Mouse (Mus musculus) left cerebral cortex, postnatal 4 days (tissue): ENCODE measurements around the gene Metap2. TPM values are rescaled to one million over a fixed set of nuclear protein-coding genes. Genes with fewer than 3 reads are reported as not detected.
"Not testable (repeated sequence)": the region's sequence is repeated elsewhere in the genome, so short reads cannot be mapped to it uniquely, and the experiment has no call there.

Experiments used
- DNase-seq: peaks from one replicate; pipeline ENCODE4 v3.0.0-alpha.2; 2022
- intact Hi-C: fragments of 180-260 bp; cut with DNase I; formaldehyde crosslinking; loops from one replicate; pipeline ENCODE4 v1.15.1; 2025
- total RNA-seq, 2 experiments: library from RNA; stranded (reverse); gene quantifications; 2 replicates each; pipeline ENCODE4 v1.2.3; 2021

Gene Metap2
- total RNA-seq, 2 experiments from 2014 or later: 151 to 163 TPM

- no peak for DNase-seq
- intact Hi-C loops: no loop called here
Observed at GRCm38 (mm10) chr10:93868401-93868800, 28.5 kb downstream of the Metap2 start.

DNA sequence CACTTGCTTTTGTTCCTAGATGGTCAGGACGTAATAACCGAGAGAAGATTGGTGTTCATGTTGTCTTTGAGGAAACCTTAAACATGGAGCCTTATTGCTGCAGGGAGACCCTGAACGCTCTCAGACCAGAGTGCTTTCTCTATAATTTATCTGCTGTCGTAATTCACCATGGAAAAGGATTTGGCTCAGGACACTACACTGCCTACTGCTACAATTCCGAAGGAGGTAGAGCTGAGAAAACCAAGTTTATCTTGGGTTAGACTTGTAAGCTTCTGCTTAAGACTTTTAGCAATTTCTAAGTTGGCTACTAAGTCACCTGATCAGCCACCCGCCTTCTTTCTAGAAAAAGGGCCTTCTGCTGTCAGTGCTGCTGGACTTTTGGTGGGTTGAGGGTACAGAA is 40.8 kb downstream of the Metap2 start:
- DNase-seq: no peak
- intact Hi-C loops: no loop called here

GRCm38 (mm10) chr10:93855126-93855525 is 41.8 kb downstream of the Metap2 start:
- intact Hi-C loops: no loop called here
- DNase-seq: no peak

DNA sequence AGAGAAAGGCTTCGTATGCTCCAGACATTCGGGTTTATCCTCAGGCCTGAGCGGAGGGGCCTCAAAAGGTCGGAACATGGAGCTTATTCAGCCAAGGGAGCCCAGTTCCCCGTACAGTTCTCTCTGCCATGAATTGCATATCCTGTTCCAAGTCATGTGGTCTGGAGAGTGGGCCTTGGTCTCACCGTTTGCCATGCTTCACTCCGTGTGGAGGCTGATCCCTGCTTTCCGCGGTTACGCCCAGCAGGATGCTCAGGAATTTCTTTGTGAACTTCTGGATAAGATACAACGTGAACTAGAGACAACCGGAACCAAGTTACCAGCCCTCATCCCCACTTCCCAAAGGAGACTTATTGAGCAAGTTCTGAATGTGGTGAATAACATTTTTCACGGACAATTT is 50.2 kb downstream of the Metap2 start:
- no peak for DNase-seq
- intact Hi-C loops: no loop called here

DNA sequence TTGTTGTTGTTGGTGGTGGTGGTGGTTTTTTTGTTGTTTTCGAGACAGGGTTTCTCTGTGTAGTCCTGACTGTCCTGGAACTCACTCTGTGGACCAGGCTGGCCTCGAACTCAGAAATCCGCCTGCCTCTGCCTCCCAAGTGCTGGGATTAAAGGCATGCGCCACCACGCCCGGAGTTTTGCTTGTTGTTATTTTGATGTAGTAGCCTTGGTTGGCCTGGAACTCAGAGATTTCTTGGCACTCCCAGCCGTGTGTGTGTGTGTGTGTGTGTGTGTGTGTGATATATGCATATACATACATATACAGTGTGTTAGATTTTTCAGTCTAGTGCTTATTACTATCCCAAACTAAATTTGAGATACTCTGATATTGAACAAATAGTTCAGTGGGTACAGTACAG is 61.8 kb downstream of the Metap2 start:
- intact Hi-C loops, DNase-seq: not testable (repeated sequence)

GRCm38 (mm10) chr10:93834394-93834745 is 62.5 kb downstream of the Metap2 start:
- no peak for DNase-seq
- intact Hi-C loops: no loop called here

GRCm38 (mm10) chr10:93833699-93834393 is 63.0 kb downstream of the Metap2 start:
- DNase-seq: peak; percentile 87
- intact Hi-C loops: no loop called here

DNA sequence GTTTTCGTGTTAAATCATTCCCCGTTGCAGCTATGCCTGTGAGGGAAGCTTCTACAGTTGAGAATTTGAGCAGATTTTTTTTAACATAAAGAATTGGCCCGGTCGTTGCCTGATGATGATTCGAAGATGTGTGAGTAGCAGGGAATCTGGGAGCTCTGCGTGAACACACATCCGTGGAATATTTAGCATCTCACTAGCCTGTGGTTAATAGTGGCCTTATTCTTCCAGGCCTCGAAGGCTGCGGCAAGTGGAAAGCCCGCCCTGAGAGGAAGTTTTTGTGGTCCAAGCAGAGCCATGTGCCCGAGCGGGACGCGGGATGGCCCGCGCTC is 63.6 kb downstream of the Metap2 start:
- no peak for DNase-seq
- intact Hi-C loops: no loop called here

GRCm38 (mm10) chr10:93832811-93833210 is 64.1 kb downstream of the Metap2 start:
- DNase-seq: no peak
- intact Hi-C loops: no loop called here

GRCm38 (mm10) chr10:93831730-93832574 is 64.9 kb downstream of the Metap2 start:
- no peak for DNase-seq
- intact Hi-C loops: no loop called here

DNA sequence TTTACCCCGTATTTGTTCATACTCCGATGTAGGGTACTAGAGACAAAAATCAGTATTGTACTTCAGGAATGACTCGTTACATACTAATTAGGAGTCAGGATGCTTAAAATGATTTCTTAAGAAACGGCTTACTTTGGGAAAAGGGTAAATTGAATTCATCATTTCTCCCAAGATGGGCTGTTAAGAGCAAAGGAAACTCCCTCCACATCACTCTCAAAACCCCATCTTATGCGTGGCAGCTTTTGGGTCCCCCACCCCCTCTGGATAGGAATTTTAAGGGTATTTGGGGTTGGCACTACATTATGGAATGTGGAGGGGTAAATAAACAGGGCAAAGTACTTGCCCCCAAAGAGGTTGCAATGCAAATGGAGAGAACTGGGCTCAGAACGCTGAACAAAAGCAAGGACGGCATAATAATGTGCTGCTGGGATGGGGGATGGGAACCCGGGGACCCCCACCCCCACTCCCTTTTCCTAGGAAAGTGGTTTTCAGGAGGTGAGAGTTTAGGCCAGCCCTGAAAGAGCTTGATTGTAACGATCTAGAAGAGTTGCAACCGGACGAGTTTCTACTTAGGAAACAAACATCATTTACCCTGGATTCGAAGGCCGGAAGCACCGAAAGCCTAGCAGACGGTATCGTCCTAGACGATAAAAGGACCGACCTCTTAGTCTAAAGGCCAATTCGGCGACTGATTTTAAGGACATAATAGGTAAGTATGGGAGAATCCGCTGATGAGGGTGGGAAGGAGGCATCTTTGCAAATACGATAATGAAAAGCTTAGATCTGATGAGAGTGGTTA is 65.8 kb downstream of the Metap2 start, which contains the start of gene Usp44:
Gene Usp44, plus strand, starts transcription at position 625 of the 799 bp plus-strand sequence.
- DNase-seq: no peak

GRCm38 (mm10) chr10:93829898-93830831 is 66.7 kb downstream of the Metap2 start:
- intact Hi-C loops: no loop called here
- DNase-seq: no peak

More for the DNA sequence above, 65.8 kb downstream of the Metap2 start, which contains the start of gene Usp44:
- intact Hi-C loops: no loop called here

GRCm38 (mm10) chr10:93818661-93819060 is 78.2 kb downstream of the Metap2 start:
- intact Hi-C loops: loop anchor here (5.0 kb wide), 1 partner anchor 299 kb away; no protein-coding TSS in a partner anchor
- DNase-seq: peak; percentile 67

GRCm38 (mm10) chr10:93813755-93814154 is 83.1 kb downstream of the Metap2 start:
- intact Hi-C loops: loop anchor here (5.0 kb wide), 2 partner anchors 201 to 221 kb away; no protein-coding TSS in a partner anchor
- peak; percentile 17 for DNase-seq

DNA sequence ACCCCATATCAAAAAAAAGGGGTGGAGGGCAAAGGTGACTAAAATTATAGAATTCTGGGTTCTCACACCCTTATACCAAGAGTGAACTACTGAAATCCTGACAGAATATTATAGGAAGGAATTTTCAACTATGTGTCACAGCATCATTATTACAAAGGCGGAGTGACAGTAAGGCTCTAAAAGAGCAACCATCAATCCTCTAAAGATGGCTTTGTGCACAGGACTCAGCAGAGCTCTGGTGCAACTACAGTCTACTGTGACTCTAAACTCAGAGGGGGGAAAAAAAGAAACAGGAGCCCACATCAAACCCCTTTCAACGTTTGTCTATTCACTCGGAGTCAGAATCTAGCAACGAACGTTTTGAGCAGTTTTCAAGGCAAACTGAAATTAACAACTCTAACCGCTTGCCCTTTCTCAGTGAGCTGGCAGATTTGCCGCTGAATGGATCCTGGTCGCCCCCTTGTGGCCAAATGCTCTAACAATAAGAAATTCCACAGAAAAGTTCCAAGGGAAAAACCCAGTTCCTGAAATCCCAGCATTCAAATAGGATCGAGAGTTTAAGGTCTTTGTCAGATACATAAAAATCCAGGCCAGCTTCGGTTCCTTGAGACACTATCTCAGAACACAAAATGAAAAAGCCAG is 84.0 kb downstream of the Metap2 start:
- intact Hi-C loops: loop anchor here (5.0 kb wide), 2 partner anchors 201 to 221 kb away; no protein-coding TSS in a partner anchor
- peak; percentile 81 for DNase-seq

GRCm38 (mm10) chr10:93812098-93812497 is 84.8 kb downstream of the Metap2 start:
- intact Hi-C loops: loop anchor here (5.0 kb wide), 2 partner anchors 200 to 220 kb away; no protein-coding TSS in a partner anchor
- DNase-seq: no peak

- intact Hi-C loops: loop anchor here (5.0 kb wide), 2 partner anchors 198 to 218 kb away; no protein-coding TSS in a partner anchor
- DNase-seq: no peak
Observed at GRCm38 (mm10) chr10:93810590-93811185, 86.2 kb downstream of the Metap2 start.

DNA sequence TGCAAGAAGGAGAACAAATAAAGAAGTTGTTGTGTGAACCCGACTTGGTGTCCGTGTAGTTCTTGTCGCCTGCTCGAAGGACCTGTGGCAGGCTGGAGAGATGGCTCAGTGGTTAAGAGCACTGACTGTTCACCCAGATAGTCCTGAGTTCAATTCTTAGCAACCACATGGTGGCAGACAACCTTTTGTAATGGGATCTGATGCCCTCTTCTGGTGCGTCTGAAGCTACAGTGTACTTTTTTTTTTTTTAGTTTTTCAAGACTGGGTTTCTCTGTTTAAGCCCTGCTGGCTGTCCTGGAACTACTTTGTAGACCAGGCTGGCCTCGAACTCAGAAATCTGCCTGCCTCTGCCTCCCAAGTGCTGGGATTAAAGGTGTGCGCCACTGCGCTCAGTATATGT is 87.5 kb downstream of the Metap2 start:
- DNase-seq, intact Hi-C loops: not testable (repeated sequence)
